Mouse (Mus musculus) small intestine, adult 2 months (tissue): ENCODE data around the gene Prss57. TPM values are rescaled to one million over a fixed set of nuclear protein-coding genes. Genes with fewer than 3 reads are reported as not detected.
A peak's percentile ranks its signal among the peaks of the same experiment; 100 is the strongest.

Source experiments
- H3K27ac ChIP-seq: fragments of 200-500 bp; 2 replicates; pipeline ENCODE4 v1.5.1; 2012; ENCODE audit warnings: low read depth, low read length, control low read depth, inconsistent platforms; ENCODE audit not compliant: insufficient read depth
- H3K27me3 ChIP-seq: fragments of 200-500 bp; 2 replicates; pipeline ENCODE4 v1.6.1; 2012; ENCODE audit warnings: mild to moderate bottlenecking, moderate library complexity, low read length, inconsistent platforms; ENCODE audit not compliant: control insufficient read depth, insufficient read depth
- H3K36me3 ChIP-seq: fragments of 200-500 bp; 2 replicates; pipeline ENCODE4 v1.6.1; 2012; ENCODE audit warnings: mild to moderate bottlenecking, low read length, control low read depth, inconsistent platforms; ENCODE audit not compliant: control insufficient read depth, insufficient read depth
- H3K4me1 ChIP-seq: fragments of 200-500 bp; 2 replicates; pipeline ENCODE4 v1.6.1; 2012; ENCODE audit warnings: low read length, inconsistent platforms, mixed read lengths; ENCODE audit not compliant: control insufficient read depth, insufficient read depth, insufficient read length
- H3K4me3 ChIP-seq: fragments of 200-500 bp; 2 replicates; pipeline ENCODE4 v1.5.1; 2012; ENCODE audit warnings: low read depth, mild to moderate bottlenecking, control low read depth, inconsistent platforms, low read length, moderate library complexity
- CTCF ChIP-seq: fragments of 200-500 bp; IDR thresholded peaks from 2 replicates; pipeline ENCODE4 v1.5.1; 2012; ENCODE audit warnings: low read depth, mild to moderate bottlenecking, control low read depth, inconsistent platforms, low read length, moderate library complexity, mixed read lengths; ENCODE audit not compliant: insufficient replicate concordance, insufficient read length; ENCODE audit errors: extremely low read depth
- POLR2A ChIP-seq: fragments of 200-500 bp; IDR thresholded peaks from 2 replicates; pipeline ENCODE4 v1.6.1; 2012; ENCODE audit warnings: low read depth, mild to moderate bottlenecking, control low read depth, inconsistent platforms, low read length, moderate library complexity
- WGBS: fragments of 180-500 bp; shearing (Covaris S2); methylation state at CpG from one replicate; pipeline ENCODE4 v1.1.7; 2018; 5-methylcytosine and 5-hydroxymethylcytosine counted together
- polyA plus RNA-seq: library from polyadenylated mRNA; depleted of rRNA; stranded (reverse); fragments of >200 nt; gene quantifications from 2 replicates; pipeline ENCODE4 v1.2.3, GENCODE M21; 2012

Prss57 gene
- polyA plus RNA-seq, 1 experiment, result 0.67 TPM

DNA sequence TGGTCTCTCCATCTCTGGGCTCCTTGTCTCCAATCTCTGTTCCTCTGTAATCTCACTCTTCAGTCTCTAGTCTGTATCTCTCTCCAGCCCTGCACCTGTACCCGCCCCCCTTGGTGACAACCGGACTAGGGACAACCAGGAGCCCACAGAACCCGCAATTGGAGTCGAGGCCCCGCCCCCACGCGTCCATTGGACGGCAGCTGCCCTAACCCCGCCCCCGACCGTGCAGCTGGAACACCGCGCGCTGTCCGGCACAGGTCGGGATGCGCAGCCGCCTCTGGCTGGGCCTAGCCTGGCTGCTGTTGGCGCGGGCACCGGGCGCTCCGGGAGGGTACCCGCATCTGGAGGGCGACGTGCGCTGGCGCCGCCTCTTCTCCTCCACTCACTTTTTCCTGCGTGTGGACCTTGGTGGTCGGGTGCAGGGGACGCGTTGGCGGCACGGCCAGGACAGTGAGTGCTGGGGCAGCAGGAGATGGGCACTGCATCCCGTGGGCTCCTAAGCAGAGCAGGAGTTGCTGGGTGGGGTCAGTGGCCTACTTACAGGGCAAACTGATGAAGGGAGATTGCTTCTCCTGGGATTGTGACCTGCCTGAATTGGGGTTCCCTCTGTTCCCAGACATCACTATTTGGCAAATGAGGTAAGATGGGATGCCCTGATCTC is 35.8 kb downstream of the Prss57 start, which contains the start of gene Fgf22:
Fgf22 (plus strand) TSS at position 221 of the 661 bp plus-strand sequence.
- no peaks in the 10 kb centered on the region for H3K27me3 ChIP-seq
- peak within 1 kb of the TSS; percentile 35 for H3K4me3 ChIP-seq
- H3K27ac ChIP-seq, result no peak within 1 kb of the TSS
- peaks cover 25% of the 10 kb centered on the region for H3K36me3 ChIP-seq
- WGBS, result 6% methylated on average over 36 of the region's 36 CpGs
- TF ChIP-seq CTCF, result no peak
- TF ChIP-seq POLR2A, result no peak
- H3K4me1 ChIP-seq, result peaks cover 3% of the 10 kb centered on the region

DNA sequence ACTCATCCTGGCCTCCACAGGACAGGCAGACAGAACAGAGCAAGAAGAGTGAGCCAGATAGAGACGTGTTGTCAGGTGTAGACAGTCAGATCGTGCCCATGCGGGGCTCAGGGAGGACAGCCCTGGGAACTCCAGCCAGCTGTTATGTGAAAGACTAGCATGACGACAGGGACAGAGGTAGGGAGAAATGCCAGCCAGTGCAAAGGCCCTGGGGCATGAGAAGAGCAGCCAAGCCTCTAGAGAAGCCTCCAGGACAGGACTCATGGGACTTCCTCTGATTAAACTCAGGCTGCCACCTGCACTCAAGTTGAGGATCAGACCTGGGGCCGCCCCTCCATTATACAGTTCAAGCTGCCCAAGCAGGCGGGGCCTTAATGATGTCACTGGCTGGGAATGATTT is 42.3 kb downstream of the Prss57 start:
- TF ChIP-seq POLR2A (no peak), CTCF (no peak)
- no peaks in the 10 kb centered on the region for H3K27me3 ChIP-seq
- WGBS, result 70% methylated on average over 6 of the region's 6 CpGs
- H3K36me3 ChIP-seq, result no peaks in the 10 kb centered on the region
- no peak overlapping the region for H3K4me3 ChIP-seq
- peaks cover 2% of the 10 kb centered on the region; the same call in 1 of the 2 replicates for H3K4me1 ChIP-seq
- no peak overlapping the region for H3K27ac ChIP-seq

DNA sequence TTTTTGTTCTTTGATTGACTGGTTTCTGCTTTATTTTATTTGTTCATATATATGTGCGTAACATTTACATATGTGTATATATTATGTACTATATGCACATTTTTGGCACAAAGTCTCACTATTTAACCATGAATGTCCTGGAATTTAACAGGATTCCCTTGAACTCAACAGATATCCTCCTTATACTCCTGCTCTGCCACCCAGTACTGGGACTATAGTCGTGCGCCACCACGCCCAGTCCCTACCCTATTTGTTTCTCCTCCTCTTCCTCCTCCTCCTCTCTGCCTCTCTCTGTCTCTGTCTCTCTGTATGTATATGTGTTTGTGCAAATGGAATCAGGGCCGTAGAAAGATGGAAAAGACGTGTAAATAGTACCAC is 44.0 kb downstream of the Prss57 start:
- H3K27me3 ChIP-seq, result no peaks in the 10 kb centered on the region
- H3K4me1 ChIP-seq, result peaks cover 2% of the 10 kb centered on the region; the same call in 1 of the 2 replicates
- no peak overlapping the region for H3K27ac ChIP-seq
- H3K36me3 ChIP-seq, result peaks cover 11% of the 10 kb centered on the region
- TF ChIP-seq POLR2A, result no peak
- no peak for TF ChIP-seq CTCF
- WGBS, result 16% methylated on average over 6 of the region's 6 CpGs
- no peak overlapping the region for H3K4me3 ChIP-seq

DNA sequence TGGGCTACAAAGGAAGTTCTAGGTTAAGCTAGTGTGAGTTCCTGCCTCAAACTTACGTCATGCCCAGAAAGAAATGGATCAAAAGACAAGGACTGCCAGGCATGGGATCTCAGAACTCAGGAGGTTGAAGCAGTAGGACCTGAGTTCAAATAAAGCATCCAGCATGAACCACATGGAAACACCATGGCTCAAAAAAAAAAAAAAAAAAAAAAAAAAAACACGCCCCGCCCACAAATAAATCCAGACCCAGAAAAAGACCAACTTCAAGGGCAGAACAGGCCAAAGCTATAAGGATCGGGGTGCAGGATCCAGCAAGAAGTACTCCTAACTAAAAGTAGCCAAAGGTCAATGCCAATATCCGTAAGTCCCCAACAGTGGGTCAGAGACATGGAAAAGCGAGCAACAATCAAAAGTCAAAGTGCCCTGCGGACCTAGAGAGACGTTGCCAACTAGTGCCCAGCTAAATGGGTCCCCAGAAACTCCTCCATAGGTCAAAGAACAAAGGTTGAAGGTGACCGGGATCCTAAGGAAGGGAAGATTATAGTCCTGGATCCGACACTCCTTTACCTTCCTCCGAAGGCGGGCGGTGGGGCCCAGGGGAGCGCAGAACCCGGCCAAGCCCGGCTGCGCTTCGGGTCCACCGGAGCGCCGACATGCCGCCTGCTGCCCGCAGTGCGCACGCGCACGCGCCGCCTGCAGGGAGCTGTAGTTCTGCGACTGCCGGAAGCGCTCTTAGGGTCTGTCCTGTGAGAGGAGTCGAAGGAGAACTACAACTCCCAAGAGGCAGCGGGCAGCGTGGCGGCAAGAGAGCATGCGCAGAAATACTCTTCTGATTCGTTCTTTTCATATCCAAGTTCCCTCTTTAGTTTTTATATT is 44.6 kb downstream of the Prss57 start, which contains the start of gene Polrmt:
Polrmt (minus strand) TSS at position 684 of the 876 bp plus-strand sequence.
- H3K4me1 ChIP-seq, result peaks cover 2% of the 10 kb centered on the region; the same call in 1 of the 2 replicates
- 0 out of 2 replicates have a peak within 1 kb of the TSS, but pooled peaks have one; percentile 2 for H3K27ac ChIP-seq
- peaks cover 16% of the 10 kb centered on the region for H3K36me3 ChIP-seq
- 0 out of 2 replicates have a peak, but pooled peaks have one; percentile 32 for TF ChIP-seq CTCF
- TF ChIP-seq POLR2A, result peak; percentile 54; the same call in 1 of the 2 replicates
- 2% methylated on average over 38 of the region's 38 CpGs for WGBS
- peak within 1 kb of the TSS; percentile 78 for H3K4me3 ChIP-seq
- no peaks in the 10 kb centered on the region for H3K27me3 ChIP-seq

DNA sequence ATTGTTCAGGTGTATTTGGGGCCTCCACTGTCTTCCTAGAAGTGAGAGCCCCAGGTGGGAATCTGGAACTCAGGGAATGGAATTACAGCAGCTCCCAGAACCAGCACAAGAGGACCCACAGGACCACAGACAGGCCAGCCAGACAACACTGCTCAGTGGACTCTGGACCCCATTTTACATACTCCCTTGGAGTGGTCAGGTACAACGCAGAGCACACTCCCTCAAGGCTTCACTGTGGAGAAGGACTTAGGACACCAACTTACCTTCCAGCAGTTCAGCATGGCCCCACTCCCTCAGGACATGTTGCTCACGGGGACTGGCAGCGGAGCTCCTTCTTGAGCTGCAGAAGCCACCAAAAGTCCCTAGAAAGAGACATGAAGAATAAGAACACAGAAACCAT is 45.4 kb downstream of the Prss57 start:
- TF ChIP-seq POLR2A (no peak), CTCF (no peak)
- Histone ChIP-seq H3K27ac (no peak overlapping the region), H3K27me3 (no peaks in the 10 kb centered on the region), H3K36me3 (peaks cover 23% of the 10 kb centered on the region), H3K4me3 (no peak overlapping the region), H3K4me1 (peaks cover 2% of the 10 kb centered on the region; the same call in 1 of the 2 replicates)
- WGBS, result 71% methylated on average over 3 of the region's 3 CpGs

DNA sequence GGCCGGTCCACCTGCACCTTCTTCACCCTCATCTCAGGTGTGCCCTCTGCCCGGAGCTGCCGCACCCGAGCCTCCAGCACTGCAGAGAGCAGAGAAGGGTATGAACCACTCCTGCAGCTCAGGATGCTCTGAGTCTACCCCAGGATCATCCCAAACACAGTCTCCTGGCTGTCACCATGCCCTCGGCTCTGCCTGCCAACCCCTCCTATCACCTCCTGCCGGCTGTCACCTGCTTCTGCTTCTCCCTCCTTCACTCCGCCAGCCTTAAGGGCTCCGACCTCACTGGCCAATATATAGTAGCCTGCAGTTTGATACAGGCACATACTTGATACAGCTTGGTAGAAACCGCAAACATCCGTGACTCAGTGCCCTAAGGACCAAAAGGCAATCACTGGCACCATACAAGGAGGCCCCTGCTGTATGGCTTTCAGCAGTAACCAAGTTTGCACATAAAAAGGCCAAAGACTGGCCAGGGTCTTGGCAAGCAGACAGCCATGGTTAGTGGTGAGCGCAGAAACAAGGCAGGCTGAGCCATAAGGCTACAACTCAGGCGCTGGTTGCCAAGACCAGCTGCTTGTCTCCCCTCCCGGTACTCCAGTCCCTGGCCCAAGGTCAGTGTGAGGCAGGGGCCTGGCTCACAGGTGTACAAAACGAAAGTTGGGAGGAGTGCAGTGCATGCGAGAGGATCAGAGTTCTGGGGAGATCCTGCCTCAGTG is 47.0 kb downstream of the Prss57 start:
- Histone ChIP-seq H3K27me3 (no peaks in the 10 kb centered on the region), H3K27ac (no peak overlapping the region), H3K36me3 (peaks cover 39% of the 10 kb centered on the region), H3K4me1 (peaks cover 2% of the 10 kb centered on the region; the same call in 1 of the 2 replicates), H3K4me3 (no peak overlapping the region)
- WGBS, result 90% methylated on average over 15 of the region's 15 CpGs
- TF ChIP-seq POLR2A (no peak), CTCF (no peak)

DNA sequence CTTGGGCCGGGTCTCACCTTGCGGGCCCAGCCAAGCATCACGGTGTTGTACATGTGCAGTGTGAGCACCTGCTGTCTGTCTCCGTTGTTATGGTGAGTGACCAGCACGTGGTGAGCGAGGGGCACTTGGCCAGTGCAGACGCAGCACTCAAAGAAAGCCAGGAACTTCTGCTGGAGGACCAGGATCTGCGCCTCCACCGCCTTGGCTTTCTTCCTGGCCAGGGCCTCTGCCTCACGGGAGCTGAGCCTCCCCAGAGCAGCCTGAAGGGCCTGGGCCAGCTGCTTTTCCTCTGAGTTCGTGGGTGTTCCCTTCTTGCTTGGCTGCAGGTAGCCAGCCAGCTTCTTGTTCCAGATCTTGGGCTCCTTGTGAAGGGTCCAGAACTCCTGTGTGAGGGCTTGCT is 47.6 kb downstream of the Prss57 start:
- H3K4me3 ChIP-seq, result no peak overlapping the region
- peaks cover 2% of the 10 kb centered on the region; the same call in 1 of the 2 replicates for H3K4me1 ChIP-seq
- H3K27me3 ChIP-seq, result no peaks in the 10 kb centered on the region
- TF ChIP-seq POLR2A, result no peak
- 87% methylated on average over 11 of the region's 11 CpGs for WGBS
- no peak overlapping the region for H3K27ac ChIP-seq
- H3K36me3 ChIP-seq, result peaks cover 45% of the 10 kb centered on the region
